Mouse (Mus musculus) E14TG2a.4 (cell line): ENCODE results near the gene Cox19.

Experiments
- CTCF ChIP-seq: conservative IDR thresholded peaks from 2 replicates; pipeline ENCODE4 v1.5.1; 2014; ENCODE audit warnings: low read length
- POU5F1 ChIP-seq: IDR thresholded peaks from 2 replicates; pipeline ENCODE4 v1.6.1; 2014; ENCODE audit warnings: low read length, borderline replicate concordance

- TF ChIP-seq CTCF (no peak), POU5F1 (no peak)
These were observed 6.4 kb downstream of the Cox19 start for GRCm38 (mm10) chr5:139344687-139345363.
